14 mouse cellular contexts compared by ENCODE assay signal in the genomic region with DNA sequence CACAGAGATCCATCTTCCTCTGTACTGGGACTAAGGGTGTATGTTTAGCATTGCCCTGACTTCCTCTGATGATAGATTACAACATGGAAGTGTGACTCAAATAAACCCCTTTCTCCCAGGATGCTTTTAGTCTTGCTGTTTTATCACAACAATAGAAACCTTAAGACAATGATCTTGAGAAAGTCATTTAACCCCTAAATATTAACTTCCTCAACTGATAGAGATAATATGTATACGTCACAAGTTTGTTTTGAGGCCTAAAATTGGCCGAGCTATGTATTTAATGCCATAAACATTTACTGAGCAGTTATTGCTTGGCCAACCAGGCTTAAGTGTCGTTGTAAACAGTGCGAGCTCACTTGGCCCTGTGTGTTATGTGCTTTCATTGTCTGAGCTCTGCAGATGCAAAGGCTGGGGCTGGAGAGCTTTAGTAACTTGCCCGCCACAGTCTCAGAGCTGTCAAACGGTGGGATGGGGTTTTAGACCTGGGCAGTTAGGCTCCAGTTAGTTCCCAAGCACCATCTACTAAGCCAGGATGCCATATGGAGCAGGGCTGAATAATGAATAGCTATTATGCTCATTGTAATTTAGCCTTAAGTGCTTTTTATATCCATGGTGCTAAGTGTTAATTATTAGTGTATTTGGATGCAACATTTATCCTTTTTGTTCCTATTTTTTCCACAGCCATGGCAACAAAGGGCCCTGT. TPM values are rescaled to one million over a fixed set of nuclear protein-coding genes. Genes with fewer than 3 reads are reported as not detected.
DNase-seq lines count a peak whose midpoint lies in the region; ATAC-seq and TF ChIP-seq lines count a peak whose summit lies in the region.
"Had no signal": no experiment of that assay in that cellular context is flagged by ENCODE, and none has a peak within 500 bp of the region (broad histone marks: within the 10 kb centered on the region; RNA-seq: fewer than 3 reads in every experiment).

No protein-coding gene starts in this region.

- no peaks in the 10 kb centered on the region for H3K36me3 ChIP-seq in ES-Bruce4 (ENCODE audit: control insufficient read depth, insufficient read depth, low read length, poor library complexity, severe bottlenecking)
- no peaks in the 10 kb centered on the region for H3K36me3 ChIP-seq in hindbrain, embryonic 12.5 days
- no peaks in the 10 kb centered on the region for H3K36me3 ChIP-seq in midbrain, embryonic 12.5 days
- H3K36me3 ChIP-seq: embryonic facial prominence, embryonic 15.5 days; liver, embryonic 13.5 days had no signal

- no peaks in the 10 kb centered on the region for H3K9me3 ChIP-seq in ES-Bruce4 (replicated peaks; ENCODE audit: control insufficient read depth, insufficient read depth, low read length, poor library complexity, severe bottlenecking)
- H3K9me3 ChIP-seq in hindbrain, embryonic 12.5 days (replicated peaks) = no peaks in the 10 kb centered on the region
- H3K9me3 ChIP-seq in midbrain, embryonic 12.5 days = no peaks in the 10 kb centered on the region
- H3K9me3 ChIP-seq: embryonic facial prominence, embryonic 15.5 days; liver, embryonic 13.5 days had no signal

- 0 out of 2 replicates have a peak overlapping the region, but pooled peaks have one; percentile 39 for H3K27ac ChIP-seq in ES-Bruce4 (ENCODE audit: insufficient read depth, low read length)
- H3K27ac ChIP-seq in hindbrain, embryonic 12.5 days = peak overlapping the region; percentile 84
- H3K27ac ChIP-seq in midbrain, embryonic 12.5 days (replicated peaks) = peak overlapping the region; percentile 30
- H3K27ac ChIP-seq: embryonic facial prominence, embryonic 15.5 days; liver, embryonic 13.5 days had no signal

- no peak overlapping the region for H3K4me3 ChIP-seq in ES-Bruce4 (ENCODE audit: low read depth, low read length)
- H3K4me3 ChIP-seq in hindbrain, embryonic 12.5 days = no peak overlapping the region
- H3K4me3 ChIP-seq in midbrain, embryonic 12.5 days = no peak overlapping the region
- H3K4me3 ChIP-seq: embryonic facial prominence, embryonic 15.5 days; liver, embryonic 13.5 days had no signal

- TF ChIP-seq CTCF in ES-Bruce4 (IDR thresholded peaks at IDR 0.05; ENCODE audit: low read depth, low read length) = no peak

- H3K4me2 ChIP-seq in hindbrain, embryonic 12.5 days (replicated peaks) = no peak overlapping the region
- no peak overlapping the region for H3K4me2 ChIP-seq in midbrain, embryonic 12.5 days (replicated peaks)
- H3K4me2 ChIP-seq: embryonic facial prominence, embryonic 15.5 days; liver, embryonic 13.5 days had no signal

- TF ChIP-seq POLR2A in ES-Bruce4 (IDR thresholded peaks at IDR 0.05; ENCODE audit: insufficient read depth, low read length) = no peak

- 38% methylated on average over 6 of the region's 6 CpGs for WGBS in hindbrain, embryonic 12.5 days
- 33% methylated on average over 6 of the region's 6 CpGs for WGBS in midbrain, embryonic 12.5 days

- peak; percentile 46; the same call in 1 of the 2 replicates for ATAC-seq in hindbrain, embryonic 12.5 days (ENCODE audit: low FRiP score)
- ATAC-seq in midbrain, embryonic 12.5 days (ENCODE audit: low FRiP score, low read depth) = peak; percentile 35; the same call in 1 of the 2 replicates
- ATAC-seq: intestine, postnatal 0 days had no signal

- H3K9ac ChIP-seq in ES-Bruce4 (ENCODE audit: low read depth, poor library complexity, severe bottlenecking) = no peak overlapping the region
- peak overlapping the region; percentile 18; the same call in 1 of the 2 replicates for H3K9ac ChIP-seq in hindbrain, embryonic 12.5 days
- no peak overlapping the region for H3K9ac ChIP-seq in midbrain, embryonic 12.5 days (replicated peaks)
- H3K9ac ChIP-seq: embryonic facial prominence, embryonic 15.5 days; liver, embryonic 13.5 days had no signal

- TF ChIP-seq EP300 in ES-Bruce4 (IDR thresholded peaks at IDR 0.05; ENCODE audit: insufficient read depth, low read depth, low read length) = no peak

- DNase-seq in embryo, embryonic 10.5 days (ENCODE audit: low spot score) = peak; percentile 52
- DNase-seq in gastrocnemius, postnatal 25 days = no peak
- no peak for DNase-seq in ovary, postnatal 10 days (ENCODE audit: low spot score)
- no peak for DNase-seq in cerebellum, postnatal 10 days
- no peak for DNase-seq in frontal cortex, adult 2 months (ENCODE audit: extremely low spot score in 1 of 2, low spot score in 1 of 2)
- DNase-seq: adrenal gland, postnatal 25 days; cerebellum, adult 2 months; liver, embryonic 13.5 days; thymus, postnatal 4 days had no signal

- peaks cover 2% of the 10 kb centered on the region for H3K4me1 ChIP-seq in ES-Bruce4 (ENCODE audit: control insufficient read depth, insufficient read depth, low read length)
- peaks cover 16% of the 10 kb centered on the region for H3K4me1 ChIP-seq in hindbrain, embryonic 12.5 days
- peaks cover 19% of the 10 kb centered on the region for H3K4me1 ChIP-seq in midbrain, embryonic 12.5 days

- H3K27me3 ChIP-seq in ES-Bruce4 (ENCODE audit: control insufficient read depth, insufficient read depth, low read length, poor library complexity, severe bottlenecking) = no peaks in the 10 kb centered on the region
- peaks cover 2% of the 10 kb centered on the region; the same call in 1 of the 2 replicates for H3K27me3 ChIP-seq in hindbrain, embryonic 12.5 days
- 0 out of 2 replicates have a peak, but pooled peaks cover 3% of the 10 kb centered on the region for H3K27me3 ChIP-seq in midbrain, embryonic 12.5 days
- H3K27me3 ChIP-seq: embryonic facial prominence, embryonic 15.5 days had no signal

RNA-seq across cellular contexts. Expression of gene Hpdl, which starts 8.0 kb away (rescaled TPM):
- polyA plus RNA-seq in ES-Bruce4 (2011; ENCODE audit: insufficient read depth, insufficient read length, low read depth, missing spikeins) = 3.9 and 4.2 TPM in 2 replicates
- polyA plus RNA-seq in hindbrain, embryonic 12.5 days (2016; fragmentation: Nextera tagmentation; extraction: Ambion mirVana) = 1.5 and 1.7 TPM in 2 replicates
- 0.45 and 0.79 TPM in 2 replicates for polyA plus RNA-seq in midbrain, embryonic 12.5 days (2016; fragmentation: Nextera tagmentation; extraction: Ambion mirVana)
- 1 to 10 TPM; 2.0 to 2.3 TPM for total RNA-seq in gastrocnemius, postnatal 25 days (2021)
- polyA plus RNA-seq in frontal cortex, adult 2 months (2012; rRNA removed) = 1.6 and 1.7 TPM in 2 replicates

RNA-seq across cellular contexts. Expression of gene Mutyh, which starts 22.0 kb away (rescaled TPM):
- polyA plus RNA-seq in ES-Bruce4 (2011; ENCODE audit: insufficient read depth, insufficient read length, low read depth, missing spikeins) = 23.6 and 30.0 TPM in 2 replicates
- 11.5 and 15.1 TPM in 2 replicates for polyA plus RNA-seq in hindbrain, embryonic 12.5 days (2016; fragmentation: Nextera tagmentation; extraction: Ambion mirVana)
- 14.9 and 17.3 TPM in 2 replicates for polyA plus RNA-seq in midbrain, embryonic 12.5 days (2016; fragmentation: Nextera tagmentation; extraction: Ambion mirVana)
- total RNA-seq in gastrocnemius, postnatal 25 days (2021) = 1 to 10 TPM; 1.0 to 1.5 TPM
- polyA plus RNA-seq in frontal cortex, adult 2 months (2012; rRNA removed) = 5.8 and 7.2 TPM in 2 replicates

RNA-seq across cellular contexts. Expression of gene Toe1, which starts 22.1 kb away (rescaled TPM):
- 14.9 and 19.2 TPM in 2 replicates for polyA plus RNA-seq in ES-Bruce4 (2011; ENCODE audit: insufficient read depth, insufficient read length, low read depth, missing spikeins)
- 32.1 and 32.4 TPM in 2 replicates for polyA plus RNA-seq in hindbrain, embryonic 12.5 days (2016; fragmentation: Nextera tagmentation; extraction: Ambion mirVana)
- 29.5 and 33.5 TPM in 2 replicates for polyA plus RNA-seq in midbrain, embryonic 12.5 days (2016; fragmentation: Nextera tagmentation; extraction: Ambion mirVana)
- total RNA-seq in gastrocnemius, postnatal 25 days (2021) = 1 to 10 TPM; 3.8 to 4.4 TPM
- 19.9 and 21.7 TPM in 2 replicates for polyA plus RNA-seq in frontal cortex, adult 2 months (2012; rRNA removed)

RNA-seq across cellular contexts. Expression of gene Zswim5, which starts 47.7 kb away (rescaled TPM):
- 2.1 and 2.5 TPM in 2 replicates for polyA plus RNA-seq in ES-Bruce4 (2011; ENCODE audit: insufficient read depth, insufficient read length, low read depth, missing spikeins)
- polyA plus RNA-seq in hindbrain, embryonic 12.5 days (2016; fragmentation: Nextera tagmentation; extraction: Ambion mirVana) = 7.4 and 8.5 TPM in 2 replicates
- 9.6 and 10.6 TPM in 2 replicates for polyA plus RNA-seq in midbrain, embryonic 12.5 days (2016; fragmentation: Nextera tagmentation; extraction: Ambion mirVana)
- under 1 TPM; 0.11 to 0.13 TPM for total RNA-seq in gastrocnemius, postnatal 25 days (2021)
- 9.4 and 10.5 TPM in 2 replicates for polyA plus RNA-seq in frontal cortex, adult 2 months (2012; rRNA removed)

Comparison
In these comparisons a context has a peak if more than half of its experiments do, and no peak if none do; other contexts are left out.
1. H3K27ac ChIP-seq: peak in every context shown above with its lines; median percentile 84 in hindbrain, embryonic 12.5 days; 39 in ES-Bruce4; 30 in midbrain, embryonic 12.5 days.